Mouse (Mus musculus) layer of hippocampus, postnatal 25 days (tissue): ENCODE measurements around the gene Hnrnph3. TPM values are rescaled to one million over a fixed set of nuclear protein-coding genes. Genes with fewer than 3 reads are reported as not detected.
A peak's percentile ranks its signal among the peaks of the same experiment; 100 is the strongest.

Experiments used
- DNase-seq, 2 experiments: peaks; one replicate each; pipeline ENCODE4 v3.0.0; 2022; ENCODE audit warnings: mixed read lengths in 2 of 2, low spot score in 1 of 2; ENCODE audit errors: extremely low spot score in 1 of 2
- total RNA-seq, 2 experiments: library from RNA; stranded (reverse); gene quantifications; 2 replicates each; pipeline ENCODE4 v1.2.3; 2021

The Hnrnph3 gene
- total RNA-seq, 2 experiments from 2014 or later = 40.8 to 53.7 TPM

- DNase-seq = no peak
Measured at GRCm38 (mm10) chr10:62993991-62994390, 30.0 kb downstream of the Hnrnph3 start.

GRCm38 (mm10) chr10:62990636-62991035, 33.4 kb downstream of the Hnrnph3 start:
- no peak for DNase-seq

- peak in 1 of 2 experiments; percentile 39 for DNase-seq
Measured at GRCm38 (mm10) chr10:62987341-62987740, 36.7 kb downstream of the Hnrnph3 start.

- DNase-seq = no peak
Measured at GRCm38 (mm10) chr10:62984495-62984894, 39.5 kb downstream of the Hnrnph3 start.

GRCm38 (mm10) chr10:62984072-62984471, 39.9 kb downstream of the Hnrnph3 start:
- no peak for DNase-seq

- DNase-seq = peak; percentile 89 to 91
Measured at GRCm38 (mm10) chr10:62980039-62980954, 43.7 kb downstream of the Hnrnph3 start, which contains the start of gene Rufy2. Gene Rufy2 (plus strand): TSS chr10:62980223.

GRCm38 (mm10) chr10:62979667-62980038, 44.4 kb downstream of the Hnrnph3 start:
- no peak for DNase-seq

- DNase-seq = no peak
Measured at GRCm38 (mm10) chr10:62971821-62972220, 52.2 kb downstream of the Hnrnph3 start.

GRCm38 (mm10) chr10:62966291-62966690, 57.7 kb downstream of the Hnrnph3 start:
- no peak for DNase-seq

GRCm38 (mm10) chr10:62965796-62966195, 58.2 kb downstream of the Hnrnph3 start:
- DNase-seq = no peak

Other genes starting within 250 kb of the Hnrnph3 start
- 10 to 100 TPM; 52.3 to 64.1 TPM for gene Ccar1, start 231.9 kb downstream of the Hnrnph3 start, total RNA-seq
- 10 to 100 TPM; 20.5 to 27.6 TPM for gene Tet1, start 115.2 kb downstream of the Hnrnph3 start, total RNA-seq
- 10 to 100 TPM; 42.3 to 45.3 TPM for gene Slc25a16, start 103.6 kb downstream of the Hnrnph3 start, total RNA-seq
- 1 to 10 TPM; 2.1 to 2.2 TPM for gene Dna2, start 77.2 kb downstream of the Hnrnph3 start, total RNA-seq
- gene Rufy2, start 44.0 kb downstream of the Hnrnph3 start, total RNA-seq = 10 to 100 TPM; 67.3 to 73.5 TPM
- 1 to 10 TPM; 1.3 to 1.6 TPM for gene Pbld2, start 98 bp upstream of the Hnrnph3 start, total RNA-seq
- under 1 TPM; 0.30 to 0.31 TPM for gene Pbld1, start 35.9 kb upstream of the Hnrnph3 start, total RNA-seq
- gene Atoh7, start 75.4 kb upstream of the Hnrnph3 start, total RNA-seq = 1 to 10 TPM; 1.4 to 1.6 TPM
- gene Mypn, start 179.7 kb upstream of the Hnrnph3 start, total RNA-seq = 1 to 10 TPM; 1.6 to 2.3 TPM
- gene Herc4, start 219.6 kb upstream of the Hnrnph3 start, total RNA-seq = 10 to 100 TPM; 32.2 to 38.2 TPM